Mouse (Mus musculus) gastrocnemius, postnatal 14 days (tissue): ENCODE results near the gene Nudt1. TPM values are rescaled to one million over a fixed set of nuclear protein-coding genes. Genes with fewer than 3 reads are reported as not detected.
"Not testable (repeated sequence)": the region's sequence is repeated elsewhere in the genome, so short reads cannot be mapped to it uniquely, and the experiment has no call there.

Source experiments
- DNase-seq: peaks from one replicate; pipeline ENCODE4 v3.0.0; 2021; ENCODE audit warnings: mixed read lengths
- intact Hi-C: fragments of 180-260 bp; cut with DNase I; formaldehyde crosslinking; loops from one replicate; pipeline ENCODE4 v1.15.1; 2025; ENCODE audit warnings: low total_unique reads
- total RNA-seq, 2 experiments: library from RNA; stranded (reverse); gene quantifications; 2 replicates each; pipeline ENCODE4 v1.2.3; 2021

Gene Nudt1
- total RNA-seq, 2 experiments from 2014 or later, result 8.3 to 8.8 TPM

GRCm38 (mm10) chr5:140336680-140337079 is 15.2 kb downstream of the Nudt1 start:
- no peak for DNase-seq
- intact Hi-C loops, result no loop called here

GRCm38 (mm10) chr5:140338779-140339178 is 17.3 kb downstream of the Nudt1 start:
- DNase-seq, result no peak
- intact Hi-C loops, result no loop called here

DNA sequence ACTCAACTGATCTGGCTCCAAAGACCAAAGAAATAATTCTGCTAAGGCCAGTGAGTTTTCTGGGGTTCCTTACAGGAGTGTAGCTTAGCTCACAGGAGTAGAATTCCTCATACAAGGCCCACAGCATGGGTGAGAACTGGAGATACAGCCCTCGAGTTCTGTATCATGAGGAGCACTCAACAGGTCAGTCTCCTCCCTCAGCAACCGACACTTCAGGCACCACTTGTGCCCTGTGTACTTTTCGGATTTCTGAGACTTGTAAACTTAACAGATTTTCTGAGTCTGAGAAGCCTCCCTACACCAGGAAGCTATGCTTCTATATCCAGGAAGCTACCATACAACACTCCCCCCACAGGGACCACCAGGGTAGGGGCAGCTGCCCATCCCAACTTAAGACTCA is 18.4 kb downstream of the Nudt1 start:
- intact Hi-C loops, result loop anchor here (5.0 kb wide), 1 partner anchor 67 kb away; no protein-coding TSS in a partner anchor

GRCm38 (mm10) chr5:140342880-140343279 is 21.4 kb downstream of the Nudt1 start:
- intact Hi-C loops, result loop anchor here (5.0 kb wide), 1 partner anchor 64 kb away; no protein-coding TSS in a partner anchor
- no peak for DNase-seq

More for the DNA sequence above, 18.4 kb downstream of the Nudt1 start:
- no peak for DNase-seq

DNA sequence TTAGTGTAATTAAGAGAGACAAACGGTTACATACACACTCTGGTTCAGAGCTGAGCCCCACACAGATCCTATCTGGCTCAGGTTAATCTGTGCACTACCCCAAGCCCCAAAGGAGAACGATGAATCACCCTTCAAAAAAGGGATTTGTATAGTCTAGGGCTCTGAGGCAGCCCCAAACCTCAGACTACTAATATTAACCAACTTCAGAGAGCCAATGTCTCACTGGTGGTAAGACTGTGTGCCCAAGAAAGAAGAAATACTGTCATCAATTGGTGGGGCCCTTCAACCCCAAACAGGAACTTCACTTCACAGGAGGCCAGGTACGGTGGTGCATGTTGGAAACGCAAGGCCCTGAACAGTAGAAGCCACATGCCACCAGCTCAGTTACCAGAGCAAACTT is 23.8 kb downstream of the Nudt1 start:
- no peak for DNase-seq
- intact Hi-C loops, result no loop called here

DNA sequence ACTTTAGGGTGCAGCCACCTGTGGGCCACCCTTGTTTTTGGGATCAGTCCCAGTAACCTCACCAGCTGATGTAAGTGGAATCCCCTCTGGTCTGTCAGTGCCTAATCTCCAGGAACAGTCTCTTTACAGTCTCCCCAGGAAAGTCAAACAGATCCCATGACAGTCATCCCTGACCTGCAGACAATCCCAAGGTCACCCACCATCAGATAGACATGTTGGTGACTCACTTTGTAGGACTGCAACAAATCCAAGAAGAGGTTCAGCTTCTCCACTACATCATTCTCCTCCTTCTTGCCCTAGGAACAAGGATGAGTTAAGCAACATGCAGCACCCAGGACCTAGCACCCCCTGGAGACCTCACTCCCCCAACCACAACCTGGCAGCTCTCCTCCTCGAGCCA is 24.6 kb downstream of the Nudt1 start:
- DNase-seq, result no peak

GRCm38 (mm10) chr5:140349882-140350281 is 28.4 kb downstream of the Nudt1 start:
- intact Hi-C loops, result no loop called here
- no peak for DNase-seq

More for the DNA sequence above, 24.6 kb downstream of the Nudt1 start:
- intact Hi-C loops, result no loop called here

DNA sequence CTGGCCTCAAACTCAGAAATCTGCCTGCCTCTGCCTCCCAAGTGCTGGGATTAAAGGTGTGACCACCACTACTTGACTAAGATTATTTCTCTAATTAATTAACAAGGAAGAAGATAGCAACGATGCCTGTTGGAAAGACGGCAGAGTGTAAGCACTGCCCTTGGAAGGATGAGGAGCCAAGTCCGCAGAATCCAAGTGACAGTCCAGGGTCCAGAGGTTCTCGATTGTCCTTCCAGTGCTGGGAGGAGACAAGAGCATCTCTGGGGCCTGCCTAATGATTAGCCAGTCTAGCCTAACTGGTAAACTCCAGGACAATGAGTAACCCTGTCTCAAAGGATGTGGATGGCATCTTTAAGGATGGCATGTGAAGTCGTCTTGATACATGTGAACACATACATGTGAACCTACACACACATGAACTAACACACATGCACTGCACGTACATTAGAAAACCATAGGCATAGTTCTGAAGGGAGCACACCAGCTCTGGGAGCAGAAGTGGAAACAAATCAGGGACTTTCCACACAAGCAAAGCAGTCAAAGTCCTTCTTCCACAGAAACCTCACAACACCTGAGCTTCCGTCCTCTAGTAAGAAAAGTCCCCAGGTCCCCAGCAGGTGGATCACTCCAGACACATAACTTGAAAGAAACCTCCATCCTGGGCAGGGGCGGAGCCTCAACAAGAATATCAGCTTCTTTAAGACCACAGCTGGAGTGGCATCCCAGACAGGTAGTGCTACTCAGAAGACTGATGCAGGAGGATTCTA is 29.5 kb downstream of the Nudt1 start:
- intact Hi-C loops, result no loop called here

DNA sequence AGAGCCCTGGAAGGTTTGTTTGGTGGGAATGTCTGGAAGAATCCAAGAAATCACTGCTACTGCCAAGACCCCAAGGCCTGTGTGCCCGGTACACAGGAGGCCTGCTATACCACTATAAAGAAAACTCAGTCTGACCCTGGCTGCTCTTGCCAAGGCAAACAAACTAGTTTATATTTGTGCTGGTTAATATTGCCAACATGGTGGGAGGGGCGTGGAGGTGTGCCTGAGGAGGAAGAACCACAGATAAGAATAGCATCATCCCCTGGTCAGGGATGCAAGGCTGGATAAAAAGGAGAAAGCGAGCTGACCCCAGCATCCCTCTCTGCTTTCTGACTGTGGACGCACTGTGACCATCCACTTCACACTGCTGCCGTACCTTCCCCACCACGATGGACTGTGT is 30.9 kb downstream of the Nudt1 start:
- intact Hi-C loops, result no loop called here
- DNase-seq, result no peak

More for the DNA sequence above, 29.5 kb downstream of the Nudt1 start:
- DNase-seq, result no peak

DNA sequence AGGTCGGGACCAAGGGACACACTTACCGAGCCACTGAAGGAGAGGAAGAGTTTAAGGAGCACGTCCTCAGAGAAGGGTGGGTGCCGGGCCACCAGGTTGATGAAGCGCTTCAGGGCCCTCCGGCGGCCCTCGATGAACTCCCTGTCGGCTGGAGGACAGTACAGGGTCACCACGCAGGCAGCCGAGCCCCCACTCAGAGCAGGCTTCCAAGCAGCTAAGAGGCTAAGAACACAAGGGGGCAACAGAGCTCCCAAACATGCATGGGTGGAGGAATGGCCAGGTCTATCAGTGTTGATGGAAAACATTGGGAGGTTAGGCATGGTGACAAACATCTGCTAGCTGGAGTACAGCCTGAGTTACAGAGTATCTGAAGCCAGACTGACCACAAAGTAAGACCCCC is 34.5 kb downstream of the Nudt1 start:
- intact Hi-C loops, result no loop called here
- DNase-seq, result no peak

DNA sequence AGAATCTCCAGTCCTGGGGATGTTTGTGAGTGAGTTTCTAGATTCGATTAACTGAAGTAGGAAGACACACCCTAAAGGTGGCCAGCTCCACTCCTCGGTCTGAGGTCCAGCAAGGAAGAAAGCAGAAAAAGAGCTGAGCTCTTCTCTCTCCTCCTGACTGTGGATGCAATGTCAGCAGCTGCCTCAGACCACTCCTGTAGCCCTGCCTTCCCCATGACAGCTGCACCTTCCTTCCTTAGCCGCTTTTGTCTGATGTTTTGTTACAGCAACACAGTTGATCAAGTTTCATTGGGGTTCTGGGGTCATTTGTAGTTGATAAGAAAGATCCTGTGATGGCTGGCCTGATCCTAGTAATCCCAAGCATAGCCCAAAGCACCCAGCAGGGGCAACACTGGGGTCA is 36.0 kb downstream of the Nudt1 start:
- intact Hi-C loops, result no loop called here
- no peak for DNase-seq

- no peak for DNase-seq
- intact Hi-C loops, result no loop called here
Measured at GRCm38 (mm10) chr5:140359930-140360674, 38.6 kb downstream of the Nudt1 start.

DNA sequence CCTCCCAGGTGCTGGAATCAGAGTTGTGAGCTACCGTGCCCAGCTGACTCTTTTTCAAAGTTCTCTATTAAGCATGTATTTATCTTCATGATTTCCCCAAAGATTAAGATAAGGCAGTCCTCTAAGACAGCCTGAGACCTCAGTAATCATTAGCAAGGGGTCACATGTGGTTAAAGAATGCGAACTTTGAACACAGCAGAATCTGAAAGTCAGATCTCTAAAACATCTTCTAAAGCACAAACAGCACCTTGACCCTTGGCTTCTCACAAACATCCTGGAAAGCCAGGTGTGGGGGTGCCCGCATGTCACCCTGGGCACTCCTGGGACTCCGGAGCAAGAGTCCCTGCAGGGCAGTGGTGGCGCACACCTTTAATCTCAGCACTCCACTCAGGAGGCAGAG is 43.0 kb downstream of the Nudt1 start:
- intact Hi-C loops, result no loop called here
- no peak for DNase-seq

DNA sequence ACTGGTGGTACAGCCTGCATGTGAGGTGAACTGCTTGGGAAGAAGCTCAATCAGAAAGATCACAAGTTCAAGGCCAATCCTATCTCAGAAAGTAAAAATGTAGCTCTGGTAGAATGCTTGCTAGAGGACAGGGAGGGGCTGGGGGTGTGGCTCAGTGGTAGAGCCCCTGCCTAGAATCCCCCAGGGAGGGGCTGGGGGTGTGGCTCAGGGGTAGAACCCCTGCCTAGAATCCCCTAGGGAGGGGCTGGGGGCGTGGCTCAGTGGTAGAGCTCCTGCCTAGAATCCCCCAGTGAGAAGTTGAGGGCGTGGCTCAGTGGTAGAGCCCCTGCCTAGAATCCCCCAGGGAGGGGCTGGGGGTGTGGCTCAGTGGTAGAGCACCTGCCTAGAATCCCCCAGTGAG is 46.7 kb downstream of the Nudt1 start:
- DNase-seq, intact Hi-C loops: not testable (repeated sequence)

DNA sequence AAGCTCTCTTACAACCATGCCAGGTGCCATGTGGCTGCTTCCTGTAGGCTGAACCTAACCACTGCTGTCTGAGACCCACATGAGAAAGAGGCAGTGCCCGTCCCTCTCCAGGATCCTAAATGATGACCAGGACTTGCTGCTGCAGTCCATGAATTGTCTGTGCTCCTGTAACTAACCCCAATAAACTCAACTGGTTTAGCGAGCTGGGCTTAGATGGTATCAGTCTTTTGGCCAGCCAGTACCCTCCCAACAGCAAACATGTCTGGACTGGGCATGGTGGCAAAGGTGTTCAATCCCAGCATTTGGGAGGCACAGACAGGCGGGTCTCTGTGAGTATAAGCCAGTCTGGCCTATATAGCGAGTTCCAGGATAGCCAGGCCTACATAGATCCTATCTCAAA is 47.5 kb downstream of the Nudt1 start:
- intact Hi-C loops, result no loop called here
- DNase-seq, result no peak

- intact Hi-C loops, result no loop called here
- no peak for DNase-seq
Measured at GRCm38 (mm10) chr5:140369466-140369865, 48.0 kb downstream of the Nudt1 start.

- no peak for DNase-seq
- intact Hi-C loops, result no loop called here
Measured at GRCm38 (mm10) chr5:140370446-140371254, 49.2 kb downstream of the Nudt1 start.

DNA sequence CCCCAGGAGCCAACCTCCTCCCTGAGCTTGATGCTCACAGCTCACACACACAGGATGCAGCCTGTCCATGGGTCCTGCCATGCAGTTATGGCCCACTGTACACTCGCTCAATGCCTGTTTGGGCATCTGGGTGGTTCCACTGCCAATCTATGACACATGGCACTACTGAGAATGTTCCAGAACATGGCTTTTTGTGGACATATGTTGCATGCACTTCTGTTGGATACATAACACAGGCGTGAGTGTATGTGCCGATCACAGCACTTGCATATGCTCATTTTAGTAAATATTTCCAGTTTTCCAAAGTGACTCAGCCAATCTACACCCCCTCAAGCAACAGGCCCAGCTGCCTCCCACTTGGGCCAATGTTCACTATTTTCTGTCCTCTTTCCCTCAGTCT is 50.2 kb downstream of the Nudt1 start:
- intact Hi-C loops, result no loop called here
- no peak for DNase-seq

DNA sequence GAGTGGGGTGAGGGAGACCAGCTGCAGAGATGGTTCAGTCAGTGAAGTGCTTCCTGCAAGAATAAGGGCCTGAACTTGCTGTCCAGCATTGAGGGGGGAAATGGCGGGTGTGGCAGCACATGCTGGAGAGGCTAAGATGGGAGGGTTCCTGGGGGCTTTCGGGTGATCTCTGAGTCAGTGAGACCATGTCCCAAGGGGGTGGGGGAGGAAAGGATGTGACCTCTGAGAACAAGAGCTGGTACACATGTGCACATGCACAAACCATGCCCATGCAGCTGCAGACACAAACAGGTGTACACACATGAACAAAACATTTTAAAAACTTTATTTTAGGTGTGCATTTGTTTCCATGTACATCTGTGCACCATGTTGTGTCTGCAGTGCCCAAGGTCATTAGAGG is 52.3 kb downstream of the Nudt1 start:
- intact Hi-C loops, result no loop called here
- DNase-seq, result no peak

DNA sequence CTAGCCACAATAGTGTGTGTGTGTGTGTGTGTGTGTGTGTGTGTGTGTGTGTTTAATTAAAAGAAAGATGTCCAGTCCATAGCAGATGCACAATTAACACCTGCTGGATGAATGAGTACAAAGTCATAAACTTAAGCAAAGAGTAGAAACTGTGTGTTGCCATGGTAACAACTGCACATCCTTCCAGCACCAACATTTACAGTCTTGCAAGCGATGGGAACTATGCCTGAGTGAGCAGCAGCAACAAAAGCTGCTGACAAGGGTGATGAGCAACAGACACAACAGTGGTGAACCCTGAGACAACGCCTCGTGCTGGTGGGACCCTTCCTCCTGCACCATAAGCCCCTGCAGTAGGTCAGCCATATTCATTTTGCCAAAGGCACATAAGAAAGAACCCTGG is 52.8 kb downstream of the Nudt1 start:
- no peak for DNase-seq
- intact Hi-C loops, result no loop called here
